Mouse (Mus musculus): Measurements from ENCODE around the gene Arid2.
"Not testable (repeated sequence)": the region's sequence is repeated elsewhere in the genome, so short reads cannot be mapped to it uniquely, and the experiment has no call there.

Arid2 gene

GRCm38 (mm10) chr15:96434202-96434601 lies 146.9 kb downstream of the Arid2 start:
- DNase-seq, result no peak

- DNase-seq, result not testable (repeated sequence)
These were observed 154.2 kb downstream of the Arid2 start for GRCm38 (mm10) chr15:96441480-96441879.

GRCm38 (mm10) chr15:96446785-96447184 lies 159.5 kb downstream of the Arid2 start:
- DNase-seq, result no peak

GRCm38 (mm10) chr15:96448656-96449299 lies 161.5 kb downstream of the Arid2 start:
- no peak for DNase-seq

GRCm38 (mm10) chr15:96453346-96453745 lies 166.0 kb downstream of the Arid2 start:
- DNase-seq, result no peak

Data from B cell, adult 2 months (primary cell).